Mouse (Mus musculus) ES-E14 (cell line): ENCODE results near the gene Ubqln5.
A peak's percentile ranks its signal among the peaks of the same experiment; 100 is the strongest.

ENCODE experiments used
- HCFC1 ChIP-seq: IDR thresholded peaks from 2 replicates; pipeline ENCODE4 v1.6.1; 2012; ENCODE audit warnings: low read length, inconsistent platforms, borderline replicate concordance; ENCODE audit not compliant: insufficient read depth
- MAFK ChIP-seq: IDR thresholded peaks from 2 replicates; pipeline ENCODE4 v1.6.1; 2014; ENCODE audit warnings: mild to moderate bottlenecking, low read depth, low read length, inconsistent platforms; ENCODE audit not compliant: insufficient read depth
- ZC3H11A ChIP-seq: IDR thresholded peaks from 2 replicates; pipeline ENCODE4 v1.6.1; 2012; ENCODE audit warnings: low read depth, mild to moderate bottlenecking, inconsistent platforms, low read length, borderline replicate concordance
- ZNF384 ChIP-seq: IDR thresholded peaks from 2 replicates; pipeline ENCODE4 v1.6.1; 2012; ENCODE audit warnings: low read depth, low read length, inconsistent platforms

DNA sequence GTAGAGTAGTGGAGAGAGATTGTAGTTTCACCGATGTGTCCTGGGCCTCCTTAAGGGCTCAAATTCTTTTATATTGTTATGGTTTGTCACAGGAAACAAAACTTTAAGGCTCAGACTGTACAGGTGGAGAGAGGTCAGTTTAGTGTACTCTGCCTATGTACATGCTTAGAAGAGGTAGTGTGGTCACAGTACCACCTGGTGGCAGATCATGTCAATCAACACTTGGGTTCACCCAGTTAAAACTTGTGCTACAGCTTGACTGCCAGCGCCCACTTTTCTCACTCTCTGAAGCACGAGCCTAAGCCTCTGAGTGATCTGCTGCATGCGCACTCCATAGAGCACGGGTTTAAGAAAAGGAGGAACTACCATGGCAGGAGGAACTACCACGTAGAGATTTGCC lies 37.5 kb upstream of the Ubqln5 start:
- no peak for TF ChIP-seq HCFC1
- no peak for TF ChIP-seq MAFK
- TF ChIP-seq ZC3H11A = 0 out of 2 replicates have a peak, but pooled peaks have one; percentile 6
- TF ChIP-seq ZNF384 = no peak
